Mouse (Mus musculus) bone marrow, adult 2 months (tissue): ENCODE results near the gene Fndc11. TPM values are rescaled to one million over a fixed set of nuclear protein-coding genes. Genes with fewer than 3 reads are reported as not detected.

Experiments used
- H3K27ac ChIP-seq: fragments of 200-500 bp; 2 replicates; pipeline ENCODE4 v1.5.1; 2012; ENCODE audit warnings: low read depth, mild to moderate bottlenecking, control low read depth, inconsistent platforms, low read length; ENCODE audit not compliant: control insufficient read depth, poor library complexity, insufficient read depth
- H3K4me1 ChIP-seq: fragments of 200-500 bp; 2 replicates; pipeline ENCODE4 v1.6.1; 2011; ENCODE audit warnings: low read length; ENCODE audit not compliant: control insufficient read depth, insufficient read depth
- H3K4me3 ChIP-seq: fragments of 200-500 bp; replicated peaks from 2 replicates; pipeline ENCODE3; 2011; ENCODE audit warnings: mild to moderate bottlenecking, low read depth, low read length, control low read depth; ENCODE audit not compliant: control insufficient read depth
- CTCF ChIP-seq: fragments of 200-500 bp; IDR thresholded peaks from 2 replicates; pipeline ENCODE4 v1.5.1; 2011; ENCODE audit warnings: low read length, control low read depth; ENCODE audit not compliant: control insufficient read depth, insufficient read depth
- POLR2A ChIP-seq: fragments of 200-500 bp; IDR thresholded peaks from 2 replicates; pipeline ENCODE4 v1.6.1; 2011; ENCODE audit warnings: low read depth, mild to moderate bottlenecking, control low read depth, low read length, borderline replicate concordance; ENCODE audit not compliant: control insufficient read depth
- WGBS: fragments of 180-500 bp; shearing (Covaris S2); methylation state at CpG from one replicate; pipeline ENCODE4 v1.1.7; 2018; 5-methylcytosine and 5-hydroxymethylcytosine counted together
- polyA plus RNA-seq: library from polyadenylated mRNA; stranded (reverse); fragments of >200 nt; gene quantifications from 2 replicates; pipeline ENCODE4 v1.2.4, GENCODE M21; 2011; ENCODE audit warnings: low replicate concordance; ENCODE audit not compliant: missing spikeins, insufficient read depth, insufficient read length

Gene Fndc11
- polyA plus RNA-seq, 1 experiment: not detected

GRCm38 (mm10) chr2:181238861-181239260 lies 19.0 kb downstream of the Fndc11 start:
- H3K27ac ChIP-seq: no peak overlapping the region
- 44% methylated on average over 2 of the region's 2 CpGs for WGBS
- TF ChIP-seq CTCF (no peak), POLR2A (no peak)
- no peak overlapping the region for H3K4me3 ChIP-seq
- peaks cover 6% of the 10 kb centered on the region; the same call in 1 of the 2 replicates for H3K4me1 ChIP-seq

- 94% methylated on average over 9 of the region's 9 CpGs for whole genome bisulfite sequencing
- TF ChIP-seq CTCF (no peak), POLR2A (no peak)
- H3K4me1 ChIP-seq: peaks cover 6% of the 10 kb centered on the region; the same call in 1 of the 2 replicates
- H3K27ac ChIP-seq: no peak overlapping the region
- H3K4me3 ChIP-seq: no peak overlapping the region
Observed at GRCm38 (mm10) chr2:181239261-181239660, 19.4 kb downstream of the Fndc11 start.

- H3K4me1 ChIP-seq: peaks cover 6% of the 10 kb centered on the region; the same call in 1 of the 2 replicates
- no peak overlapping the region for H3K27ac ChIP-seq
- WGBS: 89% methylated on average over 13 of the region's 13 CpGs
- peak overlapping the region; percentile 84 for H3K4me3 ChIP-seq
- no peak for TF ChIP-seq CTCF
- no peak for TF ChIP-seq POLR2A
Observed at GRCm38 (mm10) chr2:181240806-181241440, 21.1 kb downstream of the Fndc11 start.

GRCm38 (mm10) chr2:181241602-181242313 lies 21.9 kb downstream of the Fndc11 start, which contains the start of gene Helz2:
TSS of gene Helz2 (minus strand) at chr2:181242027.
- WGBS: 3% methylated on average over 16 of the region's 16 CpGs
- peak within 1 kb of the TSS; percentile 49 for H3K27ac ChIP-seq
- peaks cover 6% of the 10 kb centered on the region; the same call in 1 of the 2 replicates for H3K4me1 ChIP-seq
- peak within 1 kb of the TSS; percentile 84 for H3K4me3 ChIP-seq
- 0 out of 2 replicates have a peak, but pooled peaks have one; percentile 41 for TF ChIP-seq POLR2A
- TF ChIP-seq CTCF: no peak

- 57% methylated on average over 3 of the region's 3 CpGs for WGBS
- Histone ChIP-seq H3K4me1 (peaks cover 6% of the 10 kb centered on the region; the same call in 1 of the 2 replicates), H3K4me3 (no peak overlapping the region), H3K27ac (no peak overlapping the region)
- TF ChIP-seq CTCF (no peak), POLR2A (no peak)
Observed at GRCm38 (mm10) chr2:181242314-181242665, 22.5 kb downstream of the Fndc11 start.

- H3K4me1 ChIP-seq: peaks cover 6% of the 10 kb centered on the region; the same call in 1 of the 2 replicates
- WGBS: 11% methylated on average over 11 of the region's 11 CpGs
- H3K27ac ChIP-seq: peak overlapping the region; percentile 1; the same call in 1 of the 2 replicates
- H3K4me3 ChIP-seq: no peak overlapping the region
- no peak for TF ChIP-seq CTCF
- no peak for TF ChIP-seq POLR2A
Observed at GRCm38 (mm10) chr2:181243706-181244394, 24.0 kb downstream of the Fndc11 start.

GRCm38 (mm10) chr2:181245031-181245430 lies 25.2 kb downstream of the Fndc11 start:
- 76% methylated on average over 2 of the region's 2 CpGs for WGBS
- H3K27ac ChIP-seq: no peak overlapping the region
- H3K4me1 ChIP-seq: peaks cover 6% of the 10 kb centered on the region; the same call in 1 of the 2 replicates
- no peak overlapping the region for H3K4me3 ChIP-seq
- TF ChIP-seq CTCF (no peak), POLR2A (no peak)

- no peak overlapping the region for H3K4me3 ChIP-seq
- WGBS: 72% methylated on average over 10 of the region's 10 CpGs
Observed at GRCm38 (mm10) chr2:181249217-181249616, 29.4 kb downstream of the Fndc11 start.

More at GRCm38 (mm10) chr2:181249217-181249616, 29.4 kb downstream of the Fndc11 start:
- Histone ChIP-seq H3K27ac (no peak overlapping the region), H3K4me1 (no peaks in the 10 kb centered on the region)
- TF ChIP-seq POLR2A: no peak
- TF ChIP-seq CTCF: no peak
